Mouse (Mus musculus) mammary gland, adult 2 months (tissue): ENCODE measurements around the gene Trmt5. TPM values are rescaled to one million over a fixed set of nuclear protein-coding genes. Genes with fewer than 3 reads are reported as not detected.

Experiments
- polyA plus RNA-seq: library from polyadenylated mRNA; depleted of rRNA; stranded (reverse); fragments of >200 nt; gene quantifications from 2 replicates; pipeline ENCODE4 v1.2.3, GENCODE M21; 2012; ENCODE audit warnings: low replicate concordance; rRNA removed

The Trmt5 gene
- polyA plus RNA-seq, result 3.0 and 7.0 TPM in 2 replicates

DNA sequence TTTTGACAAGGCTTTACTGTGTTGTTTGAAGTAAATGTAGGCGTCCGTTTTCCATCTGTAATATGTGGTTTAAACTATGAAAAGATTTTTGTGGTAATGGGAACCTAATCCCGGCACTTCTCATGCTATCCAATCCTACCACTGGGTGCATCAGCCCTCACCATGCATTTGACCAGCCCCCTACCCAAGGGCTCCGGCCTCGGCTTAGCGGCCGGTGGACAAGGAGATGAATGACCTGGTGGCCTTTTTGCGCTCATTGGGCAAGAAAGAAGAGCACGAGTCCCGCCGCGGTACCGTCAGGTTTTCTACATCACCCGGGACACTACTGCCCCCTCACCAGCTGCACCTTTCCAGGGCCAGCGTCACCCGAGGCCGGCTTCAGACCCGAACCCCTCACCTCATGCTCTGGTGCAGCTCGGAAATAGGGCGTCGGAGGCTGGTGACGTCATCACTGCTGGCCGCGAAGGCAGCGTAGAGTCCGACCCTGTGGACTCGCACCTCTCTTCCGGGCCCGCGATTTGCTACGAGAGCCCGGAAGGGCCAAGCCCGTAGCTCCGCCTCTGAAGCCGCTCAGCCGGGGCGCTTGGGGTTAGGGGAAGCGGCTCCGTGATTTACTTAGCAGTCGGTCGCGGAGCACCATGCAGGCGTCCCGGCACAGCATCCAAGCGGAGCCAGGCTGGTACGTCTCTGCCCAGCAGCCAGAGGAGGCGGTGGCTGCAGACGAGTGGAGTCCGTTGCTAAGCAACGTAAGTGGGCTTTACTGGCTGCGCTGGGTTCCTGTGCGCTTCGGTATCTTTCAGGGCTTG is at the start of gene Trmt5, which contains the start of gene Slc38a6:
Trmt5 (minus strand) TSS at position 424 of the 806 bp plus-strand sequence.
Slc38a6 (plus strand) TSS at position 493 of the 806 bp plus-strand sequence.

Other genes starting within 250 kb of the Trmt5 start
- 5.9 and 7.3 TPM in 2 replicates for gene Six1, start 232.8 kb downstream of the Trmt5 start, polyA plus RNA-seq
- 0.50 and 2.1 TPM in 2 replicates for gene Six4, start 173.3 kb downstream of the Trmt5 start, polyA plus RNA-seq
- 3.4 and 7.2 TPM in 2 replicates for gene Mnat1, start 163.0 kb downstream of the Trmt5 start, polyA plus RNA-seq
- 18.7 and 28.5 TPM in 2 replicates for gene Slc38a6, start 69 bp upstream of the Trmt5 start, polyA plus RNA-seq